Mouse (Mus musculus) right cerebral cortex, postnatal 25 days (tissue): ENCODE measurements around the gene Gm11983.
"Not testable (repeated sequence)": the region's sequence is repeated elsewhere in the genome, so short reads cannot be mapped to it uniquely, and the experiment has no call there.

Experiments
- DNase-seq: peaks from one replicate; pipeline ENCODE4 v3.0.0; 2022

The Gm11983 gene

DNA sequence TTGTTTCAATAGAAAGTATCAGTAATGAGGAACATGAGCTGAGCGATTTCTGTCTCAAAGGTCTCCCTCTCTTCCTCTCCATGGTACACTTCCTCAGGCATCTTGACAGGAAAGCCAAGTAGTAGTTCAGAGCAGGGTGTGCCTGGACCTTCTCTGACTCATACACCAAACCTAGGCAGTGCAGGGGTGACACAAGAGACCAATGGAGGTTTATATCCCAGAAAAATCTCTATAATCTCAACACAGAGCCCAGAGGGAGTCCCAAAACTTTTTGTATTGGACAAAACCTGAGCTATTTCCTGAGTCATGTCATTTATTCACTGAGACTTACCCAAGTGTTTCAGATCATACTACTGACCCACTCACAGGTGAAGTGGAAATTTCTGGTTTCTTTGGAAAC is at the start of gene Gm11983:
Gene Gm11983, minus strand, starts transcription at position 101 of the 400 bp plus-strand sequence.
- no peak for DNase-seq

DNA sequence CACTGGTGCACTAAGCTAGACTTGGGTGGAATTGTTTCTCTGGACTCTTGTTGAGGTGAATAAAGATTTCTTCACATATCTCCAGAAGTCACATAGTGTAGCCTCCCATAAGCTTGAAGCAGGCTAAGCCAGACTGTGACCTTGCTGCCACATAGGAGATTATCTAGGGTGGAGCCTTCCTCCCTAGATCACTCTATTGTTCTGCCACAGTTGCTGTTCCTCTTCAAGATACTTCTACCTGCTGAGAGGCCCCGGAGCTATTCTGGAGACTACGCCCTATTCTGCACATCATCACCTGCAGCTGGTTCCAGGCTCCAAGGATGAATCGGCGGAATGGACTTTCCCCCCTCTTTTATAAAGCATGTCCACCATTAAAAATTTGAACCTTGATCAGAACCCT is 45.6 kb upstream of the Gm11983 start:
- not testable (repeated sequence) for DNase-seq

DNA sequence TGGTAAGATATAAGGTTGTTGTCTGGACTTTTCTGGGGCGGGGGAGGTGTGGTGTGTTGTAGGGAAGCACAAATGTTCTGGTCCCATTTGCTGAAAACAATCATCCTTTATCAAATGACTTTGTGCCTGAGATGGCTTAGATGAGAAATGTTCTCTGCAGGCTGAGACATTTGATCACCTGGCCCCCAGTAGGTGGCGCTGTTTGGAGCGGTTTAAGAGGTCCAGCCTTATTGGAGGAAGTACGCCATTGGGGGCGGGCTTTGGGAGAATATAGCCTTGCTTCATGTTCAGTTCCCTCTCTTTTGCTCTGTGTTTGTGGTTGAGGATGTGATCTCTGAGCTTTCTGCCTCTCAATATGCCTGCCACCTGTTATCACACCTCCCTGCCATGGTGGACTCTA is 44.2 kb upstream of the Gm11983 start:
- DNase-seq = no peak

DNA sequence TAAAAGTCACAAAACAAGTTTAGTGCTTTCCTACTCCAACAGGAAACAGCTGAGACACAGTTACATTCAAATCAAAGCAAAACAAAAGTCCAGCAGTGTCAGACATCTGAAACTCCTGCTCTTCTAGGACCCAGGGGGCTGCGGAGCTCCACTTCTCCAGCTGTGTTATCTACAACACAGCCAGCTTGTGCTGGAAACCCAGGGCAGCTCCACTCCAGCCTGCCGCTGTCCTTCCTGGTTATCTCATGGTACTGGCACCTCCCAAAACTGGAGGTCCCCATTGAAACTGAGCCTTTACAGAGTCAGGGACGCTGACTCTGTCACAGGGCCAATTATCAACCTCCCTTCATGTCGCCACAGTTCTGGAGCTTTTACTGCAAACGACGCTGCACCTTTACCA is 40.3 kb upstream of the Gm11983 start:
- no peak for DNase-seq

DNA sequence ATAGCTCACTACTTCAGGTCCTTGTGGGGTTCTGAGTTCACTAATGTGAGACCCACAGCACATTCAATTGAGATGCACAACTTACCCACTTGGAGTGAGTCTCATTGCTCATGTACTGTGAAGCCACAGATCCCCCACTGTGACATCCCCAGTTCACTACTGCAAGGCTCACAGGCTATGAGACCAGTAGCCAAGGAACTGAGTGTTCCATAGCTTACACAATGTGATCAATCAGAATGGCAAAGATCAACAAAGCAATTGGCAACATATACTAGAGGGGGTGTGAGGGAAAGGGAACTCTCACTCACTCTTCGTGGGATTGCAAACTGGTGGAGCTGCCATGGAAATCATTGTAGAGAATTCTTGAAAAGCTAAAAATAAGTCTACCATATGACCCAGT is 33.5 kb upstream of the Gm11983 start:
- DNase-seq = no peak

DNA sequence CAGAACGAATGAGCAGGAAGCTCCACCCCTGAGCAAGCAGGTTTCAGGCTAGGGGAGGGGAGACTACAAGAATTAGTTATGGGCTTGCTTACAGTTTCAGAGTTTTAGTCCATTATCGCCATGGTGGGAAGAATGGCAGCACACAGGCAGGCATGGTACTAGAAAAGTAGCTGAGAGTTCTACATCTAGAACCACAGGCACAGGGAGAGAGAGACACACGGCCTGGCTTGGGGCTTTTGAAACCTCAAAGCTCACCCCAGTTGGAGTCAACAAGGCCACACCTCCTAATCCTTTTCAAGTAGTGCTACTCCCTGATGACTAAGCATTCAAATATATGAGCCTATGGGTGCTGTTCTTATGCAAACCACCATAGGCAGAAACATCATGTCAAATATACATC is 28.1 kb upstream of the Gm11983 start:
- DNase-seq = no peak

DNA sequence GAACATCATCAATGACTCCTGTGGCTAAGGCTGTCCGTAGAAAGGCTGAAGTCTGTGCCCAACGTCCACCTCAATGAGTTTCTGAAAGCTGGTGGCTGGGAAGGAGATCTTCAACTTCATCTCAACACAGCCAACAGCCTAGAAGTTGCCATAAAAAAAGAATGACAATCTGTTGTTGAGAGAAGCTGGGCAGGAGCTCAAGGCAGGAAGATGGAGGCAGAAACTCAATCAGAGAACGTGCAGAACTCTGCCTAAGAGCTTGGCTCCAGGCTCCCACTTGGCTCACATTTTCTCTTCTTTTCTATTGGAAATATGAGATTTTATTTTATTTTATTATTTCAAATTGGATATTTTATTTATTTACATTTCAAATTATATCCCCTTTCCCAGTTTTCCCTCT is 24.7 kb upstream of the Gm11983 start:
- no peak for DNase-seq

DNA sequence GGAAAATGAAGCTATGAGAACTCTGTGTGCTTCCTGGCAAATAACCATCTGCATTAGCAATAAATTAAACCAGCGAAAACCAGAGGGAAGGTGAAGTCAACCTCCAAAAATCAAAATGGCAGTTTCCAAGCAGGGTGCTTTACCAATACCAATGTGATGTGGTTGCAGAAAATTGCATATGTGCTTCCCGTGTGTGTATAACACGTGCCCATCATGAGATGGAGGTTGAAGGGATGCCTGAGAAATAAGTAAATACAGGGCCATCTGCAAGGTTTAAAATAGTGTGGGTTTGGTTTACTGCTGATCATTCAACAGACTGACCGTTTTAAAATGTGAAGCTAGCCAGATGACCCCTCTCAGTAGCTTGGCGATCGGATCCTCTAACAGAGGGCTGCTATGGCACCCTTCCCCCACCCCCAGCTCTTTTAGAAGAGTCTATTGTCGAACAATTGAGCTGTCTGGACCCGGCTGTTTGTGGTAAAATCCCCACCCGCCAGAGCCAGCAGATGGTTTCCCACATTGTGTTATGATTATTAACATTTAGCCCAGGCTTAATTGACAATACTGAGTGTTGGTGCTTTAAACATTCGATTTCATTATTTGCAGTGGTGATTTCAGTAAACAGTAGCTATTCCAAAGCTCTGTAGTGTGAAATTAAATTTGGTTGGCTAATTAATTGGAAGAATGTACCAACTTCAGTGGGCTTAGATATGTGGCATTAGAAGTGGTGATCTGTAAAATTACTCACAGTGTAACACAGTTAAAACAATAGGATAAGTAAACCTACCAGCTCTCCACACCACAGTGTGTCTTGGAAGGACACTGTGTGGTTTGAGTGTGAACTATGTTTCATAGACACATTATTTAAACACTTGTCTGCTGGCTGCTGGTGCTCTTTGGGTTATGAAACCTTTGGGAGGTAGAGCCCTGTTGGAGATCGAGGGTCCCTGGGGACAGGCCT is 22.7 kb upstream of the Gm11983 start:
- DNase-seq = no peak

DNA sequence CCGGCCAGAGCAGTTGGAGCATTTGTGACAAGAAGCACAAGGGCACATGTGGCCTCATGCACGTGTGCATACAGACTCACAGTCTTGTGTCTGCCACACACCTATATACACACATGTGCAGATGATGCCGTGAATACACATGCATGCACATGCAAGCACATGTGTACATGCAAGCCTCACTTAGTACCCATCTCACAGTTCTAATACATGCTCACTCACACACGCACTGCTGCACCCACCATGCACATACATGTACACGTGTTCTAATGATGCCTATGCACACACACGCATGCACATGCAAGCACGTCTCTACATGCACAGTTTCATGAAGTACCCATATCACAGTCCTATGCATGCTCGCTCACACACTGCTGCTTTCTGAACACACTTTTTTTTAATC is 21.6 kb upstream of the Gm11983 start:
- no peak for DNase-seq

DNA sequence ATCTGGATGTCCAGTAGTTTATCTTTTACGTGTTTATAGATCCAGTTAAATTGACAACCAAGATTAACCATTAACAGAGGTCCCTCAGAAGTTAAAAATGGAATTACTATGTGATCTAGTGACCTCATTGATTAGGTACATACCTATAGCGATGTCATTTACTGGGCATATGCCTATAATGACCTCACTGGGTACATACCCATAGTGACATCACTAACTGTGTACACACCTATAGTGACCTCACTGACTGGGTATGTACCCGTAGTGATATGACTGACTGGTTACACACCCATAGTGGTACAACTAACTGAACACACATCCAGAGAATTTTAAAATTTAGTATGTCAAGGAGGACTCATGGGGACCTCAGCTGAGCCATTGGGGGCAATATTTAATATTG is 18.5 kb upstream of the Gm11983 start:
- DNase-seq = no peak

DNA sequence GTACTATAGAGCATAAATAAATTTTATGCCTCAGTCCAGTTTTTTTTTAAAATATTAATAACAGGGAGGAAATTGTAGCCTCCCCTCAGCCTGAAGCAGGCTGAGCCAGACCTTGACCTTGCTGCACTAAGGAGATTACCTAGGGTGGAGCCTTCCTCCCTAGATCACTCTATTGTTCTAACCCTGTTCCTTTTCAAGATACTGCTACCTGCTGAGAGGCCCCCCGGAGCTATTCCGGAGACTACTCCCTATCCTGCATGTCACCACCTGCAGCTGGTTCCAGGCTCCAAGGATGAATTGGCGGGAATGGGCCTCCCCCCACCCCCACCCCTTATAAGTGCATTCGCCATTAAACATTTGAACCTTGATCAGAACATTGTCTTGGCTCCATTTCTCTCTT is 15.9 kb upstream of the Gm11983 start:
- DNase-seq = not testable (repeated sequence)

DNA sequence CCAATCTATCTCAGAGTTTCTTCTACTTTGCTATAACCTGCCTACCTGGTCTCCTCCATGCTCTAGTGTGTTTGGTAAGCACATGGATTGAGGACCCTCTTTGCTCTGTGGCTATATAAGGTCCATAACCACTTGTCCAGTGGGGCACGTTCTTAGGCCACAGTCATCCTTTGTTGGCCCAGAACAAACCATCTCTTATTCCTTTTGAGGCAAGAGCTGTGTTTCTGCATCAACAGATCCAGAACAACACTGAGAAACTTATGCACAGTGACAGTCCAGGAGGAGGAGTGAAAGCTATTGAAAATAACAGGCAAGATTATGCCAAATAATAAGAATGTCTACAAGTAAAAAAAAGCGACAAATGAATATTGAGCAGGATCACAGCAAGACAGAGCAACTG is 6.4 kb upstream of the Gm11983 start:
- DNase-seq = no peak

DNA sequence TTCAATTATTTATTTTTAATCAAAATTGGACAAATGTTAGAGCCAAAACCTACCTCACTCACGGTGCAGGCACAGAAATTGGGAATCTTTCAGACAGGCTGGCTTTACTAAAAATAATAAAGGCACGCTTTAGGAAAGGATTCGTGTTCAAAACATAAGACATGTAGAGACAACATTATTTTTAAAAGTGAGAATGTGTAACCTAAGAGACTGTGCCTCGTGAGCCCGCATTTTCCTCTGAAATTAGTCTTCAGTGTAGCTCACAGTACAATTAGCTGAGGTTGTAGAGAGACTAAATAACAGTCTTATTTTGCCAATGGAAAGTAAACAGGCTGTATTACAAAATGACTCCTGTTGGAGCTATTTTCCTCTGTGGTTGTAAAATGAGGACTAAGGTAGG is 4.7 kb upstream of the Gm11983 start:
- DNase-seq = no peak

DNA sequence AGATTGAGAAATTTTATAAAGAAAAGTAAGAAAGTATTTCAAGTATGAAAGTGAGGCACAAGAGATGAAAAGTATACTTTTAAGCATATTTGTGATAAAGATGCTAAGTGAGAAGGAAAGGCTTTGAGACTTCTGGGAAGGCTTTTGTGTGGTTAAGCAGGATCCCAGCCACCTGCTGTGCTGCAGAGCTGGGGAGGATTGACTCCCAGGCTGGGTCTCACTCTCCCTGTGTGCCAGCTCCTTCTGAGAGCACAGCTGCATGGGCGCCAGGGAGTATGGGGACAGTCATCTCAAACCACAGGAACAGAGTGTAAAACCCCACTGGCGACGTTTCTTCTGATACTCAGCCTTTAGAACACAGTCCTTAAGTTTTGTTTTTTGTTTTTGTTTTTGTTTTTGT is 3.3 kb upstream of the Gm11983 start:
- DNase-seq = no peak

DNA sequence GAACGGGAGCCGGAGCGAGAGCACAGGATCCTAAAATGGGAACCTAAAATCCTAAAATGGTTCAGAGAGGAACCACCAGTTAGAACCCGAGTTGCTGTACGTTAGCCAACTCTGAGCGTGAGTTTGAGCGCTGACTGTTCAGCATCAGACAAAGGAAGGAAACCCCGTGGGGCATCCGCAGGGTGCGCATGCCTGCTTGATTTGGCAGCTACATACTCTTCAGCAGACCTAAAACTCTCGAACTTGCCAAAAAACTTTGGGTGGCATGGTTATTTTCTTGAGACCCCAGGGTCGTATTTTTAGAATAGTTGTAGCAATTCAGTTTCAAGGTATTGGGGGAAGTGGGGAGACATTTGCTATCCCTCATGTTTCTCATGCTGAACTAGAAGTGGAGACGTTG is 2.8 kb downstream of the Gm11983 start:
- no peak for DNase-seq

DNA sequence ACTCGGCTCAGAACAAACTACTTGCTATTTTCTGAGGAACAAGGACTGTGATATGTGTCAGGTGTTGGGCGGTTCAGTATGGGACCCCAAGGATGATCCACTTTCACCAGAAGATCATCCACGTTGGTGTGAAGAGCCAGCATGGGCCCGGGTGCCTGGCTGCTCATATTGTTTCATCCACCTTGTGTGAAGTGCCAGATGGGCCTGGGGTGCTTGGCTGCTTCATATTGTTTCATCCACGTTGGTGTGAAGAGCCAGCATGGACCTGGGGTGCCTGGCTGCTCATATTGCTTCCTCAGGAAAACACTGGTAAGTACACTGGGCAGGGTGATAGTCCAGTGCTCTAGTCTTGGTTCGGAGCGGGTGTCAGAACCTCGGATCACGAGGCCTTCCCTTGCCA is 3.7 kb downstream of the Gm11983 start:
- no peak for DNase-seq

DNA sequence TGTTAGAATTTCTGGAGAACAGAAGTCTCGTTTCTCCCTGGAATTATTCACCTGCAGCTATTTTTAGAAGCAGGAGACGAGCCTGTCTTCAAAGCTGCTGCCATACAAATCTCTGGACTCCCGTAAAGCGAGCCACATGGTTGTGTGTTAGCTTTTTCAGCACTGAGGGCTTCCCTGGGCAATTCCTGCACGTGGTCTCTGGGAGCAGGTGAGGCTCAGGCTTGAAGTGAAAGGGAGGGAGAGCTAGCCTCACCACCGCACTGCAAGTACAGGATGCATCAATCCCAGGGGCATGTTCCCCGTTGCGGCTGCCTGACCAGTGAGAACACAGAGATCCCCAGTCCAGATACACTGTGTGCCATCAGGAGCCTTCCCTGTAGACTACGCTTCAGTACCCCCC is 5.5 kb downstream of the Gm11983 start:
- DNase-seq = no peak

DNA sequence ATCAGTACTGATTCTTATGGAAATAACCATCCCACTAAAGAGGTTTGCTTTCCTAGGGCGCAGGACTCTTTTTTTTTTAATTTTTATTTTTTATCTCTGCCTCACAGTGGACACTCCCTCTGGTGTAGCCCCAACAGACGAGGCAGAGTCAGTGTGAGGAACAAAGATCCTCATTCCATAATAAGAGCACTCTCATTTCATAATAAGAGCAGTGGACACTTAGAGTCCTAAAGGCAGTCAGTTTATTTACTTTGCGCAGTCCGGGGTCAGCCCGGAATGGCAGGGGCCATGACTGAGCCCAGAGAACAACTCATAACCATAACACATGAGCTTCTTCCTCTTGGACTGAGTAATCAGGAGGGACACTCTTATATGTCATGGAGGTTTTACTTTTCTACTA is 9.3 kb downstream of the Gm11983 start:
- no peak for DNase-seq

DNA sequence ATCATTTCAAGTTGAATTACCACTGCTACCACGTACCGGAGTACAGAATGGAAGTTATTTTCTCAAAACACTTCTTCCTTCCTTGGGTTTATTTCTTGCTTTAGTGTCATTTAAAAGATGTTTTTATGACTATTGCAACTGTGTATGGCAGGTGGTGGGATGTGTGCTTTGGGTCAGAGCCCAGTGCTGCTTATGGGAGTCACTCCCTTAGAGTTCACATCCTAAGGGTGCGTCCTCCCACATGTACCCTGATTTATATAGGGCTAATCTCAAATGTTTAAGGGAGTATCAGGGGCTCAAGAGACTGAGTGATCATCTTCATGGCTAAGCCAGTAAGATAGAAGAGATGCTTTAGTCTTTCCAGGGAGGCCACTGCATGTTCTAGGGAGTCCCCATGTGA is 11.3 kb downstream of the Gm11983 start:
- no peak for DNase-seq

DNA sequence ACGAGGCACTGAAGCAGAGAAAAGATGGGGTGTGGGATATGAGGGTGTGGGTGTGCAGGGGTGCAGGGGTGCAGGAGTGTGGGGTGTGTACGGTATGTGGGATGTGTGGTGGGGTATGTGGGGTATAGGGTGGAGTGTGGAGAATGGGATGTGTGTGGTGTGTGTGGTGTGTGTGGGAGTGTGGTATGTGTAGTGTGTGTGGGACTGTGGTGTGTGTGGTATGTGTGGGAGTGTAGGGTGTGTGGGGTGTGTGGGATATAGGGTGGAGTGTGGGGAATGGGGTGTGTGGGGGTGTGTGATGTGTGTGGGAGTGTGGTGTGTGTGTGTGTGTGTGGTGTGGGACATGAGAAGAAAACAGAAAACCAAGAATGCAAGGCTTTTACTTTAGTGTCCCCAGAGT is 14.3 kb downstream of the Gm11983 start:
- DNase-seq = no peak

DNA sequence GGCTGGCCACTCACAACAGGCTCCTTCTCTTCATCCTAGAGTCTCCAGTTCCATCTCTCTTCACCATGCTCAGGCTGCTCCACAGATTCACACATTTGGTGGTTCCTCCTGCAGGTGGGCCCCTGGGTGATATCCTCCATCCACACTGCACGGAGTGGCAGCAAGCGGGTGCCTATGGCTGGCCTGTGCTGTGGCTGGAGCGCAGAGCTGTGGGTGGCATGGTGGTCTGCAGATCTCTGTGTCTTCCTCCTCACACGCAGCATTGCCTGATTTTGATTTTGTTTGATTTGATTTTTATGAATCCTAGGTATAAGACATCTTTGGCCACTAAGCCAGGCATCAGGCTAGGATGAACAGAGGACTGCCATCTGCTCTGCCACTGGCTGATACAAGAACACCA is 23.0 kb downstream of the Gm11983 start:
- DNase-seq = no peak

DNA sequence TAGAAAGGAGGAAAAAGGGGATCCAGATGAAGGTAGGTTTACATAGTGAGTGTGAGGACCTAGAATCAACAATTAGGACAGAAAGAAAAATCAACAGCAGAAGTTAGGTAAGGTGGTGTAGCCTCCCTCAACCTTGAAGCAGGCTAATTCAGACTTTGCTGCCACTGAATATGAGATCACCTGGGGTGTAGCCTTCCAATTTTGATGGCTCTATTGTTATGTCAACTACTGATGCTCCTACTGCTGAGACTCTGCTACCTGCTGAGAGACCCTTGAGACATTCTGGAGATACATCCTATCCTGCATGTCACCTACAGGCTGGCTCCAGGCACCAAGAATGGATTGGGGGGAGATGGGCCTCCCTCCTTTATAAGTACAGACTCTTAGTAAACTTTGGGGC is 34.6 kb downstream of the Gm11983 start:
- not testable (repeated sequence) for DNase-seq

DNA sequence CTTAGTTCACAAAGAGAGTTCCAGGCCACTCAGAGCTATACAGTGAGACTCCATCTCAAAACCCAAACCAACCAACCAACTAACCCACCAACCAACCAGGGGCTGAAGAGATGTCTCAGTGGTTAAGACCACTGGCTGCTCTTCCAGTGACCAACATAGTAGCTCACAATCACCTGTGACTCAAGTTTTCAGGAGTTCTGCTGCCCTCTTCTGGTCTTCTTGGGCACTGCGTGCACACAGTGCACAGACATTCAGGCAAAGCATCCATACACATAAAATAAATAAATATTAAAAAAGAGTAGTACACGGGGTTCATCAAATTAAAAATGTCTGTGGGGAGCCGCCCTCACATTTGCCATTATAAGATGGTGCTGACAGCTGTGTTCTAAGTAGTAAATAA is 46.8 kb downstream of the Gm11983 start:
- no peak for DNase-seq
